Comparison of ENCODE assay signal across 8 mouse cellular contexts in the genomic region with DNA sequence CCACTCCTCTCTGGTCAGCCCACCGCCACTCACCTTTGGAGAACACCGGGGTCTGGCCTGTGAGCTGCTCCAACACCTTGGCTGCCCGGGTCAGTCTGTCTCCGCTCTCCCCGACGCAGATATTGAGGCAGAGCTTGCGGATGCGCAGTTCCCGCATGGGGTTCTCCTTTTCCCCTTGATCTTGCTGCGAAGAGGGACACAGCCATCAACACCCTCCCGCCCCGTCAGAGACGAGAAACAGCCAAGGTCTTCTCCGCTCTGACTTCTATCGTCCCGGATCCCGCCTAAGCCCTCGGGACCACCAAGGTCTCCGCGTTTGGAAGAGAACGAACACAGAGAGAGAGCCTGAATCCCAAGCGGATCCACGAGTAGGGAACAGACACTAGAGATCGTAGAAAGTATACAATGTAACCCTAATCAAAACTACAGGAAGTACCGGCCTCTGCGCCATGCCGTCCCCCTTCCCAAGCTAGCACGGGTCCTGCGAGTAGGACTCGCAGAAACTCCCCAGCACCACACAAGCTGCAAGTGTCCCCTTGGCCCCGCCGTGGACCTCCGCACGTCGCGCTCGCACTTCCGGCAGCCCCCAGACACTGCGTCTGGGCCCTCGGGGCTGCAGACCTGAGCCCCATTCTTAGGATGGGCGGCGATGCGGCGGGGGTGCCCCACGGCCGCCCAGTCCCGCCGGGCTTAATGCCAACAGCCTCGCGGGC. TPM values are rescaled to one million over a fixed set of nuclear protein-coding genes. Genes with fewer than 3 reads are reported as not detected.
DNase-seq lines count a peak whose midpoint lies in the region; ATAC-seq and TF ChIP-seq lines count a peak whose summit lies in the region.

No protein-coding gene starts in this region.

- peak in 1 of 2 experiments; percentile 42; a peak in 2 of 4 replicates for TF ChIP-seq POLR2A in MEL (IDR thresholded peaks at IDR 0.05; ENCODE audit: control insufficient read depth in 1 of 2, insufficient read depth in 1 of 2, low read depth in 1 of 2, low read length in 2 of 2, poor library complexity in 1 of 2)
- no peak; the same call in 1 of the 2 replicates for TF ChIP-seq POLR2A in embryonic fibroblast, embryonic 13.5 days (IDR thresholded peaks at IDR 0.05; ENCODE audit: low read depth, low read length)

- DNase-seq in layer of hippocampus, adult 11-12 months (ENCODE audit: low spot score), result peak; percentile 21
- DNase-seq in layer of hippocampus, postnatal 25 days (ENCODE audit: extremely low spot score in 1 of 2, low spot score in 1 of 2), result no peak
- DNase-seq in MEL (ENCODE audit: low read depth, low spot score), result no peak
- no peak for DNase-seq in midbrain, embryonic 14.5 days
- no peak for DNase-seq in left cerebral cortex, postnatal 36 days (ENCODE audit: low spot score in 2 of 2)
- DNase-seq in left cerebral cortex, postnatal 10 days (ENCODE audit: extremely low spot score in 1 of 2, low spot score in 2 of 2), result no peak

- H3K4me2 ChIP-seq in midbrain, embryonic 14.5 days (ENCODE audit: low read length), result peak overlapping the region; percentile 95

- H3K9ac ChIP-seq in MEL (ENCODE audit: control insufficient read depth, low read depth, low read length, poor library complexity, severe bottlenecking), result peak overlapping the region; percentile 98
- H3K9ac ChIP-seq in midbrain, embryonic 14.5 days (replicated peaks; ENCODE audit: low read length), result peak overlapping the region; percentile 94

- H3K79me2 ChIP-seq in MEL (ENCODE audit: control insufficient read depth, insufficient read depth, low read length, poor library complexity), result peaks cover 32% of the 10 kb centered on the region

- under 1% methylated on average over 50 of the region's 50 CpGs for whole genome bisulfite sequencing in midbrain, embryonic 14.5 days

- peak; percentile 58 for ATAC-seq in inflammation-experienced regulatory T-cells, adult 6 months
- peak; percentile 85 for ATAC-seq in midbrain, embryonic 14.5 days (ENCODE audit: low FRiP score, low TSS enrichment)

- intact Hi-C loops in left cerebral cortex, postnatal 36 days (cut with DNase I), result loop anchor here (5.0 kb wide), 1 partner anchor 550 kb away; the partner anchor contains the start of gene Kdm1a
- intact Hi-C loops in left cerebral cortex, postnatal 10 days (cut with DNase I), result loop anchor here (10.0 kb wide), 1 partner anchor 68 kb away; the partner anchor contains the start of gene Pithd1

- H3K4me1 ChIP-seq in MEL (ENCODE audit: control insufficient read depth in 1 of 2, insufficient read depth in 2 of 2, low read length in 2 of 2), result peaks cover 0 to 16% of the 10 kb centered on the region in 2 experiments; a peak in 2 of 4 replicates
- peaks cover 9% of the 10 kb centered on the region; the same call in 1 of the 2 replicates for H3K4me1 ChIP-seq in embryonic fibroblast, embryonic 13.5 days (ENCODE audit: control insufficient read depth, insufficient read depth, low read length)
- H3K4me1 ChIP-seq in midbrain, embryonic 14.5 days (ENCODE audit: control insufficient read depth, insufficient read depth, low read length), result peaks cover 12% of the 10 kb centered on the region

- H3K27ac ChIP-seq in MEL (ENCODE audit: control insufficient read depth, low read depth, low read length), result peak overlapping the region; percentile 91
- peak overlapping the region; percentile 39 for H3K27ac ChIP-seq in embryonic fibroblast, embryonic 13.5 days (ENCODE audit: insufficient read depth, low read length)
- H3K27ac ChIP-seq in midbrain, embryonic 14.5 days (replicated peaks; ENCODE audit: low read depth, low read length), result peak overlapping the region; percentile 91

- peaks cover 14 to 21% of the 10 kb centered on the region in 2 experiments for H3K36me3 ChIP-seq in MEL (ENCODE audit: control insufficient read depth in 1 of 2, insufficient read depth in 2 of 2, low read length in 2 of 2)
- peaks cover 40% of the 10 kb centered on the region for H3K36me3 ChIP-seq in midbrain, embryonic 14.5 days (ENCODE audit: control insufficient read depth, insufficient read depth, low read length)

- TF ChIP-seq CTCF in MEL (IDR thresholded peaks at IDR 0.05 in 2 of 3, conservative IDR thresholded peaks at IDR 0.05 in 1 of 3; ENCODE audit: control insufficient read depth in 1 of 3, insufficient read depth in 1 of 3, low read depth in 2 of 3, low read length in 3 of 3, poor library complexity in 1 of 3, severe bottlenecking in 1 of 3), result no peak
- no peak for TF ChIP-seq CTCF in embryonic fibroblast, embryonic 13.5 days (IDR thresholded peaks at IDR 0.05; ENCODE audit: borderline replicate concordance, insufficient read depth, low read length)

- H3K9me3 ChIP-seq in MEL (replicated peaks; ENCODE audit: insufficient read depth, low read length), result no peaks in the 10 kb centered on the region
- no peaks in the 10 kb centered on the region for H3K9me3 ChIP-seq in midbrain, embryonic 14.5 days (ENCODE audit: control insufficient read depth, low read length)

- peaks cover 13% of the 10 kb centered on the region in 2 experiments for H3K27me3 ChIP-seq in MEL (ENCODE audit: control insufficient read depth in 1 of 2, insufficient read depth in 2 of 2, low read length in 2 of 2)
- H3K27me3 ChIP-seq in midbrain, embryonic 14.5 days (ENCODE audit: control insufficient read depth, insufficient read depth, low read length), result no peaks in the 10 kb centered on the region

- TF ChIP-seq EP300 in MEL (IDR thresholded peaks at IDR 0.05; ENCODE audit: low read depth in 1 of 2, low read length in 2 of 2), result no peak; a peak in 1 of 4 replicates

- peak overlapping the region; percentile 95 to 99 for H3K4me3 ChIP-seq in MEL (ENCODE audit: control insufficient read depth in 1 of 2, insufficient read depth in 1 of 2, low read depth in 2 of 2, low read length in 2 of 2)
- H3K4me3 ChIP-seq in embryonic fibroblast, embryonic 13.5 days (ENCODE audit: insufficient read depth, low read length), result peak overlapping the region; percentile 99
- peak overlapping the region; percentile 97 for H3K4me3 ChIP-seq in midbrain, embryonic 14.5 days (replicated peaks; ENCODE audit: low read depth, low read length)

- TF ChIP-seq RAD21 in MEL (IDR thresholded peaks at IDR 0.05; ENCODE audit: low read depth, low read length), result no peak

TF ChIP-seq in MEL, 35 proteins besides CTCF, POLR2A, EP300 and RAD21:
- TF ChIP-seq MAX (IDR thresholded peaks at IDR 0.05; ENCODE audit: low read length) (no peak), TAL1 (IDR thresholded peaks at IDR 0.05; ENCODE audit: low read length) (no peak), USF1 (IDR thresholded peaks at IDR 0.05; ENCODE audit: low read depth, low read length) (no peak), ELF1 (IDR thresholded peaks at IDR 0.05; ENCODE audit: low read depth, low read length) (no peak), UBTF (IDR thresholded peaks at IDR 0.05; ENCODE audit: borderline replicate concordance, insufficient read depth, low read depth, low read length) (no peak), CHD1 (IDR thresholded peaks at IDR 0.05; ENCODE audit: low read depth, low read length) (peak; percentile 93; the same call in 1 of the 2 replicates), JUND (IDR thresholded peaks at IDR 0.05; ENCODE audit: low read depth, low read length) (no peak), ZNF384 (IDR thresholded peaks at IDR 0.05; ENCODE audit: low read depth, low read length) (no peak), BHLHE40 (IDR thresholded peaks at IDR 0.05; ENCODE audit: borderline replicate concordance, low read depth, low read length) (no peak), POLR2AphosphoS5 (IDR thresholded peaks at IDR 0.05; ENCODE audit: borderline replicate concordance, low read depth, low read length) (0 out of 2 replicates have a peak, but pooled peaks have one; percentile 1), TBP (IDR thresholded peaks at IDR 0.05; ENCODE audit: low read depth, low read length) (no peak), NRF1 (IDR thresholded peaks at IDR 0.05; ENCODE audit: insufficient read depth, low read depth, low read length, poor library complexity, severe bottlenecking) (no peak), ZC3H11A (IDR thresholded peaks at IDR 0.05; ENCODE audit: low read depth, low read length) (no peak), USF2 (IDR thresholded peaks at IDR 0.05; ENCODE audit: borderline replicate concordance in 1 of 2, insufficient read depth in 1 of 2, low read depth in 1 of 2, low read length in 2 of 2) (no peak)
TF ChIP-seq in MEL: peak in this region for 2.

RNA-seq across cellular contexts. Expression of gene Rpl11, which starts 0.5 kb away (rescaled TPM):
- total RNA-seq in layer of hippocampus, postnatal 25 days (2021), result 100 to 1,000 TPM; 262 to 319 TPM
- total RNA-seq in MEL (2012; rRNA removed), result 2,589 and 2,603 TPM in 2 replicates
- polyA plus RNA-seq in MEL (2012; ENCODE audit: insufficient read depth in 1 of 2, insufficient read length in 2 of 2, low read depth in 1 of 2, low replicate concordance in 2 of 2, missing spikeins in 1 of 2), result 1,000 to 10,000 TPM in 1 of 2 experiments, not detected in 1; 2,003 TPM
- 1,040 and 1,174 TPM in 2 replicates for polyA plus RNA-seq in embryonic fibroblast, embryonic 13.5 days (2011; ENCODE audit: insufficient read length, low read depth, missing spikeins)
- 1,000 to 10,000 TPM in 2 of 3 experiments, 100 to 1,000 TPM in 1; 855 to 1,337 (median 1,209) TPM for polyA plus RNA-seq in inflammation-experienced regulatory T-cells, adult 6 months (2017; shearing (Covaris generic))
- 312 and 346 TPM in 2 replicates for polyA plus RNA-seq in midbrain, embryonic 14.5 days (2014; fragmentation: Nextera tagmentation; extraction: Ambion mirVana)
- 100 to 1,000 TPM; 248 to 256 TPM for total RNA-seq in left cerebral cortex, postnatal 36 days (2021)
- 100 to 1,000 TPM; 262 to 295 TPM for total RNA-seq in left cerebral cortex, postnatal 10 days (2021)

RNA-seq across cellular contexts. Expression of gene Eloa, which starts 31.1 kb away (rescaled TPM):
- total RNA-seq in layer of hippocampus, postnatal 25 days (2021), result 10 to 100 TPM; 31.3 to 31.4 TPM
- total RNA-seq in MEL (2012; rRNA removed), result 30.9 and 34.1 TPM in 2 replicates
- polyA plus RNA-seq in MEL (2012; ENCODE audit: insufficient read depth in 1 of 2, insufficient read length in 2 of 2, low read depth in 1 of 2, low replicate concordance in 2 of 2, missing spikeins in 1 of 2), result 10 to 100 TPM; 30.8 to 41.4 TPM
- 39.8 and 43.8 TPM in 2 replicates for polyA plus RNA-seq in embryonic fibroblast, embryonic 13.5 days (2011; ENCODE audit: insufficient read length, low read depth, missing spikeins)
- 10 to 100 TPM; 47.2 to 77.0 (median 56.2) TPM for polyA plus RNA-seq in inflammation-experienced regulatory T-cells, adult 6 months (2017; shearing (Covaris generic))
- polyA plus RNA-seq in midbrain, embryonic 14.5 days (2014; fragmentation: Nextera tagmentation; extraction: Ambion mirVana), result 25.0 and 33.8 TPM in 2 replicates
- 10 to 100 TPM; 27.7 to 29.4 TPM for total RNA-seq in left cerebral cortex, postnatal 36 days (2021)
- total RNA-seq in left cerebral cortex, postnatal 10 days (2021), result 10 to 100 TPM; 30.1 to 32.3 TPM

Comparison
In these comparisons a context has a peak if more than half of its experiments do, and no peak if none do; other contexts are left out.
1. H3K27ac ChIP-seq: peak in every context shown above with its lines; median percentile 91 in MEL; 91 in midbrain, embryonic 14.5 days; 39 in embryonic fibroblast, embryonic 13.5 days.